Mouse (Mus musculus): ENCODE data around the gene Nfkbil1.
A peak's percentile ranks its signal among the peaks of the same experiment; 100 is the strongest.

Nfkbil1 gene

GRCm38 (mm10) chr17:35235614-35236389 is at the start of gene Nfkbil1:
Gene Nfkbil1, minus strand, starts transcription at chr17:35235792.
- DNase-seq = peak; percentile 91

- no peak for DNase-seq
These were observed 44.7 kb upstream of the Nfkbil1 start for GRCm38 (mm10) chr17:35280276-35280675.

GRCm38 (mm10) chr17:35278957-35279688 is 43.5 kb upstream of the Nfkbil1 start:
- no peak for DNase-seq

- DNase-seq = no peak
These were observed 42.5 kb upstream of the Nfkbil1 start for GRCm38 (mm10) chr17:35278049-35278448.

- DNase-seq = no peak
These were observed 40.8 kb upstream of the Nfkbil1 start for GRCm38 (mm10) chr17:35276304-35276864.

GRCm38 (mm10) chr17:35274770-35275169 is 39.2 kb upstream of the Nfkbil1 start:
- DNase-seq = peak; percentile 88

GRCm38 (mm10) chr17:35272249-35272648 is 36.7 kb upstream of the Nfkbil1 start:
- no peak for DNase-seq

- peak; percentile 54 for DNase-seq
These were observed 34.2 kb upstream of the Nfkbil1 start for GRCm38 (mm10) chr17:35269653-35270347.

GRCm38 (mm10) chr17:35267399-35268086 is 32.0 kb upstream of the Nfkbil1 start:
- DNase-seq = no peak

GRCm38 (mm10) chr17:35263523-35263883 is 27.9 kb upstream of the Nfkbil1 start:
- no peak for DNase-seq

- peak; percentile 99 for DNase-seq
These were observed 27.3 kb upstream of the Nfkbil1 start, which contains the start of gene H2-D1 for GRCm38 (mm10) chr17:35262664-35263522. Gene H2-D1, plus strand, starts transcription at chr17:35262730.

- DNase-seq = no peak
These were observed 26.1 kb upstream of the Nfkbil1 start for GRCm38 (mm10) chr17:35261651-35262050.

GRCm38 (mm10) chr17:35259621-35260020 is 24.0 kb upstream of the Nfkbil1 start:
- DNase-seq = no peak

- peak; percentile 43 for DNase-seq
These were observed 23.2 kb upstream of the Nfkbil1 start for GRCm38 (mm10) chr17:35258492-35259478.

- peak; percentile 94 for DNase-seq
These were observed 22.4 kb upstream of the Nfkbil1 start for GRCm38 (mm10) chr17:35257824-35258491.

GRCm38 (mm10) chr17:35257378-35257777 is 21.8 kb upstream of the Nfkbil1 start:
- DNase-seq = no peak

- DNase-seq = no peak
These were observed 20.1 kb upstream of the Nfkbil1 start for GRCm38 (mm10) chr17:35255704-35256103.

GRCm38 (mm10) chr17:35255301-35255700 is 19.7 kb upstream of the Nfkbil1 start:
- DNase-seq = no peak

GRCm38 (mm10) chr17:35254241-35255098 is 18.9 kb upstream of the Nfkbil1 start:
- peak; percentile 81 for DNase-seq

All from thymus, postnatal 14 days (tissue).